Mouse (Mus musculus) forebrain, embryonic 12.5 days (tissue): ENCODE results near the gene Tctex1d4. TPM values are rescaled to one million over a fixed set of nuclear protein-coding genes. Genes with fewer than 3 reads are reported as not detected.

Source experiments
- ATAC-seq: fragments of 200-750 bp; cut with Nextera tagmentation; 2 replicates; pipeline ENCODE4 v1.8.0; 2017; ENCODE audit warnings: moderate TSS enrichment; ENCODE audit not compliant: low FRiP score
- H3K27ac ChIP-seq: fragments of 300-500 bp; sonication (generic); 2 replicates; pipeline ENCODE4 v1.5.1; 2016; ENCODE audit warnings: mild to moderate bottlenecking
- H3K27me3 ChIP-seq: fragments of 300-500 bp; sonication (generic); 2 replicates; pipeline ENCODE4 v1.6.1; 2016; ENCODE audit warnings: mild to moderate bottlenecking
- H3K36me3 ChIP-seq: fragments of 300-500 bp; sonication (generic); replicated peaks from 2 replicates; pipeline ENCODE4 v1.6.1; 2016; ENCODE audit warnings: mild to moderate bottlenecking
- H3K4me1 ChIP-seq: fragments of 300-500 bp; sonication (generic); 2 replicates; pipeline ENCODE4 v1.6.1; 2016
- H3K4me2 ChIP-seq: fragments of 300-500 bp; sonication (generic); 2 replicates; pipeline ENCODE4 v1.6.1; 2016; ENCODE audit warnings: mild to moderate bottlenecking, moderate library complexity
- H3K4me3 ChIP-seq: fragments of 300-500 bp; sonication (generic); replicated peaks from 2 replicates; pipeline ENCODE4 v1.5.1; 2016; ENCODE audit warnings: mild to moderate bottlenecking
- H3K9ac ChIP-seq: fragments of 300-500 bp; sonication (generic); 2 replicates; pipeline ENCODE4 v1.6.1; 2016; ENCODE audit warnings: mild to moderate bottlenecking
- H3K9me3 ChIP-seq: fragments of 300-500 bp; sonication (generic); 2 replicates; pipeline ENCODE4 v1.6.1; 2016
- WGBS: fragments of 180-500 bp; shearing (Covaris S2); methylation state at CpG from one replicate; pipeline ENCODE4 v1.1.7; 2016; 5-methylcytosine and 5-hydroxymethylcytosine counted together
- microRNA-seq: library from miRNA; unstranded; fragments of <30 nt; microRNA quantifications from one replicate; pipeline ENCODE4, GENCODE M21; 2017
- polyA plus RNA-seq: library from polyadenylated mRNA; unstranded; fragments of >200 nt; fragmentation: Nextera tagmentation; extraction: Ambion mirVana; gene quantifications from 2 replicates; pipeline ENCODE4 v1.2.1, GENCODE M21; 2016

Tctex1d4 gene
- polyA plus RNA-seq, 1 experiment from 2014 or later: not detected

DNA sequence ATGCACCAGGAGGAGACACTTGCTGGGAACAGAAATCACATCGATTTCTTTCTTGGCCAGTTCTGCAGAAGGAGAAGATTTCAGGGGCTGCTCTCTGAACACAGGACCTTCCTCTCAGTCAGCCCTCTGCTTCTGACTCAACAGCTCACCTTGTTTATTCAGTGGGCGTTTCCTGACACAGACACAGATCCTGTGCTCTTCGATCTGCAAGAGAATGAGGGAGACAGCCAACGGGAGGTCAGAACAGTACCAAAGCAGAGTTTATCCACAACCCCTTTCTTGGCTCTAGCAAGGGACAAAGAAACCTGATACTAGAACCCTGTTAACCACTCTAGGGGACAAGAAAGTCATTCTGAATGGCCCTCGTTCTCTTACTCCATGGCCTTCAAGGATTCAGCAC is 43.3 kb downstream of the Tctex1d4 start:
- WGBS: 99% methylated on average over 5 of the region's 5 CpGs
- H3K4me1 ChIP-seq: no peaks in the 10 kb centered on the region
- peaks cover 99% of the 10 kb centered on the region for H3K36me3 ChIP-seq
- no peaks in the 10 kb centered on the region for H3K27me3 ChIP-seq
- no peaks in the 10 kb centered on the region for H3K9me3 ChIP-seq
- ATAC-seq: no peak
- no peak overlapping the region for H3K9ac ChIP-seq
- H3K27ac ChIP-seq: no peak overlapping the region
- no peak overlapping the region for H3K4me3 ChIP-seq
- no peak overlapping the region for H3K4me2 ChIP-seq

Small RNA genes within 50 kb of the gene (microRNA-seq; reads per million reads assigned to microRNA genes)
- not detected for gene Gm22398

Other genes starting within 250 kb of the Tctex1d4 start
- 12.0 and 13.3 TPM in 2 replicates for gene Zswim5, start 249.4 kb upstream of the Tctex1d4 start, polyA plus RNA-seq
- 76.0 and 78.0 TPM in 2 replicates for gene Urod, start 132.4 kb upstream of the Tctex1d4 start, polyA plus RNA-seq
- 17.1 and 21.2 TPM in 2 replicates for gene Hectd3, start 131.5 kb upstream of the Tctex1d4 start, polyA plus RNA-seq
- 41.0 and 44.1 TPM in 2 replicates for gene Eif2b3, start 107.4 kb upstream of the Tctex1d4 start, polyA plus RNA-seq
- 5.9 and 6.7 TPM in 2 replicates for gene Ptch2, start 30.7 kb upstream of the Tctex1d4 start, polyA plus RNA-seq
- 3.2 and 5.2 TPM in 2 replicates for gene Btbd19, start 1.1 kb upstream of the Tctex1d4 start, polyA plus RNA-seq
- gene Plk3, start 7.2 kb downstream of the Tctex1d4 start, polyA plus RNA-seq: 17.7 and 23.1 TPM in 2 replicates
- 668 and 669 TPM in 2 replicates for gene Rps8, start 29.4 kb downstream of the Tctex1d4 start, polyA plus RNA-seq
- gene Kif2c, start 55.8 kb downstream of the Tctex1d4 start, polyA plus RNA-seq: 97.4 and 101 TPM in 2 replicates
- 7.8 and 8.4 TPM in 2 replicates for gene Tmem53, start 125.2 kb downstream of the Tctex1d4 start, polyA plus RNA-seq
- 0.23 and 0.33 TPM in 2 replicates for gene Armh1, start 125.3 kb downstream of the Tctex1d4 start, polyA plus RNA-seq